Mouse (Mus musculus): ENCODE measurements around the gene Zfp354b. TPM values are rescaled to one million over a fixed set of nuclear protein-coding genes. Genes with fewer than 3 reads are reported as not detected.

The Zfp354b gene
- total and polyA plus RNA-seq, 2 experiments, result 0.38 to 3.4 TPM

DNA sequence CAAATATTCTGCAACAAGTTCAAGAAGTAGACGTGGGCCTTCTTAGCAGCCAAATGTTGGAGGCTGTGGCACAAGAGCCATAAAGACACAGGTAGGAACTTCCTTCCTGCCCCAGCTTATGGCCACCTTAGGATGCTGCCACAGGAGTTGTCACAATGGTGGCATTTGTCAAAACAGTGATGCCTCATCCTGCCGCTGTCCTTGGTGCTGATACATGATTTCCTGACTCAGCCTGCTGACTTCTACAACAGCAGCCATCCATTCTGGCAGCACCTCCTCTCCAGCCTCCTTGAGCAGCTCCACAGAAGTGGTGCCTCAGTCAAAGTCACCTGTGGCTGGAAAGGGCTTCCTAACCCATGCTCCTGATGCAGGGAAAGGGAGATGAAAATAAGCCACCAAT, 39.0 kb downstream of the Zfp354b start:
- Histone ChIP-seq H3K4me3 (ENCODE audit: insufficient read depth, low read depth, low read length) (no peak overlapping the region), H3K4me1 (ENCODE audit: control insufficient read depth, insufficient read depth, low read length) (no peaks in the 10 kb centered on the region), H3K27me3 (ENCODE audit: control insufficient read depth, insufficient read depth, low read length) (no peaks in the 10 kb centered on the region), H3K36me3 (ENCODE audit: control insufficient read depth, insufficient read depth, low read length) (no peaks in the 10 kb centered on the region), H3K9ac (ENCODE audit: low read depth, low read length) (no peak overlapping the region), H3K79me2 (ENCODE audit: control insufficient read depth, insufficient read depth, low read length) (no peaks in the 10 kb centered on the region), H3K27ac (replicated peaks; ENCODE audit: insufficient read depth, low read depth, low read length) (no peak overlapping the region)
- no peak for DNase-seq (ENCODE audit: extremely low read depth, low read depth, low spot score)
- TF ChIP-seq POLR2A (IDR thresholded peaks at IDR 0.05; ENCODE audit: extremely low read depth, insufficient read depth, low read length) (no peak), CTCF (IDR thresholded peaks at IDR 0.05; ENCODE audit: low read depth, low read length) (no peak)
- WGBS, result 57% methylated on average over 2 of the region's 2 CpGs

DNA sequence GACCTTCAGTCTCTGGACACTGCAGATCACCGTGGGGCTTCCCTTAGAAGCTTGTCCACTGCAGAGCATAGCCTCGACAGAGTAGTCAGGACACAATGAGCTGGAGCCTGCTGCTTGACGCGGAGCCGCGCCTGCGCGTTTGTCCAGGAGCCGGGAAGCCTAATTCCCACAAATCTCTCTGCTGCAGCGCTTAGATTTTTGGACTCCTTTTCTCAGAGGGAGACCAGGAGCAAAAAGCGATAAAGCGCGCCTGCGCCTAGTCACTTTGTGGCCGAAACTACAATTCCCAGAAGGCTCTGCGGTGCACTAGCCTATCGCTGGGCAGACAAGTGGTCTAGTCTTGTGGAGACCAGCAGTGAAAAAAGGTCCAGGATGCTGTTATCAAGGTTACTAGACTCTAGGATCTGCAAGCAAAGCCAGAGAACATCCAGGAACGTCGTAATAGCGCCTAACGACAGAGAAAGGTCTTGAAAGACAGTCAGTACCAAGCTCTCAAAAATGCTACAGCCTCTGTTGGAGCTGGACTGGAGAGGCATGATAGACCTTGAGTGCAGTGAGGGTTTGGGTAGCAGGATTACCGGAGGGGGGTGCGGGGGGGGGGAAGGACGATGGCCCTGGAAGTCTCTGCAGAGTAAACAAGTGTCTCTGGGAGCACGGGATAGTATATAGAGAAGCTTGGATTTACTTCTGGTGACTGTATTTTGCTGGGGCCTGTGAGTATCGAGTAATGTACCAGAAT, 43.9 kb downstream of the Zfp354b start, which contains the start of gene Zfp454:
Gene Zfp454, minus strand, starts transcription at position 262 of the 739 bp plus-strand sequence.
- no peak for TF ChIP-seq POLR2A (IDR thresholded peaks at IDR 0.05; ENCODE audit: extremely low read depth, insufficient read depth, low read length)
- no peak for TF ChIP-seq CTCF (IDR thresholded peaks at IDR 0.05; ENCODE audit: low read depth, low read length)
- no peaks in the 10 kb centered on the region for H3K36me3 ChIP-seq (ENCODE audit: control insufficient read depth, insufficient read depth, low read length)
- H3K4me3 ChIP-seq (ENCODE audit: insufficient read depth, low read depth, low read length), result peak within 1 kb of the TSS; percentile 17
- H3K4me1 ChIP-seq (ENCODE audit: control insufficient read depth, insufficient read depth, low read length), result no peaks in the 10 kb centered on the region
- H3K9ac ChIP-seq (ENCODE audit: low read depth, low read length), result peak within 1 kb of the TSS; percentile 47
- peak; percentile 89 for DNase-seq (ENCODE audit: extremely low read depth, low read depth, low spot score)
- 6% methylated on average over 26 of the region's 26 CpGs for WGBS
- no peaks in the 10 kb centered on the region for H3K27me3 ChIP-seq (ENCODE audit: control insufficient read depth, insufficient read depth, low read length)
- H3K79me2 ChIP-seq (ENCODE audit: control insufficient read depth, insufficient read depth, low read length), result no peaks in the 10 kb centered on the region
- H3K27ac ChIP-seq (replicated peaks; ENCODE audit: insufficient read depth, low read depth, low read length), result no peak within 1 kb of the TSS

DNA sequence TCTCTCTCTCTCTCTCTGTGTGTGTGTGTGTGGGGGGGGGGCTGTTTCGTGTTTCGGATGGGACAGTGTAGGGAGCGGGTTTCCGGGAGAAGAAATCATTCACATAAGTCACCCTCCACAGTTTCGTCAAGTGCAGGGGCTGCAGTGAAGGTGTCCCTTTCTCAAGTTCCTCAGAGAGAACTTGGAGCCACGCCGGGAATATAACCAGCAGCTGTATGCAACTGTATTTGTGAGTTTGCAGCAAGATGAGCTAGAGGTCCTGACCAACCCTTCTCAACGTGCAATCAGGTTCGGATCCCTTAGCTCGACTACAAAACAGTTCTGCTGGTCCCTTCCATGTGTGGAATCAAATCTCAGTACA, 44.5 kb downstream of the Zfp354b start:
- peak overlapping the region; percentile 17; the same call in 1 of the 2 replicates for H3K4me3 ChIP-seq (ENCODE audit: insufficient read depth, low read depth, low read length)
- H3K9ac ChIP-seq (ENCODE audit: low read depth, low read length), result peak overlapping the region; percentile 47
- H3K79me2 ChIP-seq (ENCODE audit: control insufficient read depth, insufficient read depth, low read length), result no peaks in the 10 kb centered on the region
- H3K4me1 ChIP-seq (ENCODE audit: control insufficient read depth, insufficient read depth, low read length), result no peaks in the 10 kb centered on the region
- WGBS, result 39% methylated on average over 10 of the region's 10 CpGs
- TF ChIP-seq POLR2A (IDR thresholded peaks at IDR 0.05; ENCODE audit: extremely low read depth, insufficient read depth, low read length), result no peak
- no peak for TF ChIP-seq CTCF (IDR thresholded peaks at IDR 0.05; ENCODE audit: low read depth, low read length)
- no peak overlapping the region for H3K27ac ChIP-seq (replicated peaks; ENCODE audit: insufficient read depth, low read depth, low read length)
- no peak for DNase-seq (ENCODE audit: extremely low read depth, low read depth, low spot score)
- no peaks in the 10 kb centered on the region for H3K27me3 ChIP-seq (ENCODE audit: control insufficient read depth, insufficient read depth, low read length)
- H3K36me3 ChIP-seq (ENCODE audit: control insufficient read depth, insufficient read depth, low read length), result no peaks in the 10 kb centered on the region

DNA sequence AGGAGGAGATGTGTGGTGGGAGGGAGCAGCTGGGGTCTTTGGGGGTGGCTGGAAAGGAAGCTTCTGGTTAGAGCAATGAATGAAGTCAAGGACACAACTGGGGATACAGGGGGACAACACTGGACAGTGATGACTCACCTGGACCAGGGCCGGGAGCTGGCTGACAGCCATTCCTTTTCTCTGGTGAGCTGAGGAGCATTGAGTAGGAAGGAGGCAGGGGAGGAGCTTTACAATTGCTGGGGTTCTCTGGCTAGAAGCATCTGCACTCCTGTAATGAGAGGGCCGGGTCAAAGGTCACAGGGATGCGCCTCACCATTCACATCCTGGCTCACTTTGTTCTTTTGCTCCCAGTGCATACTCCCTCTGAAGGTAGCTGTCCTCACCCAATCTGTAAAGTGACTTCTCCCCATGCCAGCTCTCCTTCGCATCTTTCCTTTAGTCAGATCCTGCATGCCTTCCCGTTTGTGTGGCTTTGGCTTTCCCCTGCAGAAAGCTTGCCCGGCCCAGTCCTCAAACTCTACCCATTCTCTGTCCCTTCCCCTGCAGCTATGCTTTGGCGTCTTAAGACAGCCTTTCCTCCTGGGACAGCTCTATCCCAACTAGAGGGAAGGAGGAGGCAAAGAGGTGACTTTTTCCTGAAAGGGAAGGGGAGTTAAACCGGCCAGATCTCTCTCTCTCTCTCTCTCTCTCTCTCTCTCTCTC, 45.1 kb downstream of the Zfp354b start:
- DNase-seq (ENCODE audit: extremely low read depth, low read depth, low spot score), result no peak
- TF ChIP-seq POLR2A (IDR thresholded peaks at IDR 0.05; ENCODE audit: extremely low read depth, insufficient read depth, low read length), result no peak
- no peak for TF ChIP-seq CTCF (IDR thresholded peaks at IDR 0.05; ENCODE audit: low read depth, low read length)
- Histone ChIP-seq H3K79me2 (ENCODE audit: control insufficient read depth, insufficient read depth, low read length) (no peaks in the 10 kb centered on the region), H3K4me1 (ENCODE audit: control insufficient read depth, insufficient read depth, low read length) (no peaks in the 10 kb centered on the region), H3K36me3 (ENCODE audit: control insufficient read depth, insufficient read depth, low read length) (no peaks in the 10 kb centered on the region), H3K27ac (replicated peaks; ENCODE audit: insufficient read depth, low read depth, low read length) (no peak overlapping the region), H3K9ac (ENCODE audit: low read depth, low read length) (no peak overlapping the region), H3K4me3 (ENCODE audit: insufficient read depth, low read depth, low read length) (no peak overlapping the region), H3K27me3 (ENCODE audit: control insufficient read depth, insufficient read depth, low read length) (no peaks in the 10 kb centered on the region)
- 72% methylated on average over 8 of the region's 8 CpGs for WGBS

DNA sequence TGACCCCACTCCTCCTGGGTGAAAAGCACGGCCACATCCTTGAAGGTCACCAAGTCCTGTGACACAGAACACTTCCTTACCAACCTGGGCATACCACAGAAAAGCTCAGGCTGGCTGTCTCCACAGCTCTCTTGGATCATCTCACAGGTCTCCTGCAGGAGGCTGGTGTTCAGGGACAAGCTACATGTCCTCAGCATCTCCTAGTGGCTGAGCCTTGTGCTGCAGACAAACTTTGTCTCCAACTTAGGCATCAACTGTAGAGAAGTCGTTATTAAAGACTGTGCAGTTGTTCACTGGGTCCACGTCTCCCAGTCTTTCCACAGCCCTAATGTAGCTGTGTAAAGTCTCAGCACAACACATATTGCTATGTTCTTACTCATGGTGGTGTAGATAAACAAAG, 47.7 kb downstream of the Zfp354b start:
- TF ChIP-seq POLR2A (IDR thresholded peaks at IDR 0.05; ENCODE audit: extremely low read depth, insufficient read depth, low read length) (no peak), CTCF (IDR thresholded peaks at IDR 0.05; ENCODE audit: low read depth, low read length) (no peak)
- no peak overlapping the region for H3K4me3 ChIP-seq (ENCODE audit: insufficient read depth, low read depth, low read length)
- no peaks in the 10 kb centered on the region for H3K79me2 ChIP-seq (ENCODE audit: control insufficient read depth, insufficient read depth, low read length)
- no peak overlapping the region for H3K27ac ChIP-seq (replicated peaks; ENCODE audit: insufficient read depth, low read depth, low read length)
- H3K36me3 ChIP-seq (ENCODE audit: control insufficient read depth, insufficient read depth, low read length), result no peaks in the 10 kb centered on the region
- WGBS, result 71% methylated on average over 3 of the region's 3 CpGs
- H3K27me3 ChIP-seq (ENCODE audit: control insufficient read depth, insufficient read depth, low read length), result no peaks in the 10 kb centered on the region
- no peaks in the 10 kb centered on the region for H3K4me1 ChIP-seq (ENCODE audit: control insufficient read depth, insufficient read depth, low read length)
- H3K9ac ChIP-seq (ENCODE audit: low read depth, low read length), result no peak overlapping the region
- no peak for DNase-seq (ENCODE audit: extremely low read depth, low read depth, low spot score)

DNA sequence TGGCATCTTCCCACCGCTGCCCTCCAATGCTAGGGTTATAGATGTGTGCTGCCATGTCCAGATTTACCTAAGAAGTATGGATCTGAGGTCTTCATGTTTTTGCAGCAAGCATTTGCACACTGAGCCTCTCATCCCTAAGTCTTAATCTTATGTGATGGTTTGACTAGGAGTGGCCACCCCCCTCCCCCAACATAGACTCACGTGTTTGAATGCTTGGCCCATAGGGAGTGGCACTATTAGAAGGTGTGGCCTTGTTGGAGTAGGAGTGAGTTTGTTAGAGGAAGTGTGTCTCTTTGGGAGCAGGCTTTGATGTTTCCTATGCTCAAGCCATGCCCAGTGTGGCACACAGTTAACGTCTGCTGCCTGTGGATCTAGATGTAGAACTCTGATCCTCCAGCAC, 52.8 kb downstream of the Zfp354b start:
- H3K4me3 ChIP-seq (ENCODE audit: insufficient read depth, low read depth, low read length), result no peak overlapping the region
- no peak overlapping the region for H3K9ac ChIP-seq (ENCODE audit: low read depth, low read length)
- peaks cover 8% of the 10 kb centered on the region for H3K36me3 ChIP-seq (ENCODE audit: control insufficient read depth, insufficient read depth, low read length)
- H3K27ac ChIP-seq (replicated peaks; ENCODE audit: insufficient read depth, low read depth, low read length), result no peak overlapping the region
- no peaks in the 10 kb centered on the region for H3K4me1 ChIP-seq (ENCODE audit: control insufficient read depth, insufficient read depth, low read length)
- no peak for DNase-seq (ENCODE audit: extremely low read depth, low read depth, low spot score)
- no peaks in the 10 kb centered on the region for H3K79me2 ChIP-seq (ENCODE audit: control insufficient read depth, insufficient read depth, low read length)
- WGBS, result 89% methylated on average over 3 of the region's 3 CpGs
- H3K27me3 ChIP-seq (ENCODE audit: control insufficient read depth, insufficient read depth, low read length), result no peaks in the 10 kb centered on the region
- TF ChIP-seq CTCF (IDR thresholded peaks at IDR 0.05; ENCODE audit: low read depth, low read length), result no peak
- TF ChIP-seq POLR2A (IDR thresholded peaks at IDR 0.05; ENCODE audit: extremely low read depth, insufficient read depth, low read length), result no peak

Other genes starting within 250 kb of the Zfp354b start
- 0.28 and 0.34 TPM in 2 replicates for gene Zfp354c, start 103.9 kb downstream of the Zfp354b start, total RNA-seq (2014; rRNA removed)
- gene Zfp354c, start 103.9 kb downstream of the Zfp354b start, polyA plus RNA-seq (2012; rRNA removed), result 0.05 and 0.10 TPM in 2 replicates
- 0.40 and 0.74 TPM in 2 replicates for gene Zfp879, start 90.1 kb downstream of the Zfp354b start, total RNA-seq (2014; rRNA removed)
- gene Zfp879, start 90.1 kb downstream of the Zfp354b start, polyA plus RNA-seq (2012; rRNA removed), result 0.07 and 0.24 TPM in 2 replicates
- not detected in 2 replicates for gene Grm6, start 80.9 kb downstream of the Zfp354b start, total RNA-seq (2014; rRNA removed)
- gene Grm6, start 80.9 kb downstream of the Zfp354b start, polyA plus RNA-seq (2012; rRNA removed), result 0.06 TPM in 1 of 2 replicates, not detected in the other
- 0.47 and 0.74 TPM in 2 replicates for gene Zfp454, start 44.0 kb downstream of the Zfp354b start, total RNA-seq (2014; rRNA removed)
- 0.72 and 0.95 TPM in 2 replicates for gene Zfp454, start 44.0 kb downstream of the Zfp354b start, polyA plus RNA-seq (2012; rRNA removed)
- 4.3 and 5.1 TPM in 2 replicates for gene Zfp2, start 15.5 kb downstream of the Zfp354b start, total RNA-seq (2014; rRNA removed)
- gene Zfp2, start 15.5 kb downstream of the Zfp354b start, polyA plus RNA-seq (2012; rRNA removed), result 1.1 and 1.5 TPM in 2 replicates
- not detected in 2 replicates for gene 4933414I15Rik, start 12.1 kb upstream of the Zfp354b start, total RNA-seq (2014; rRNA removed)
- gene 4933414I15Rik, start 12.1 kb upstream of the Zfp354b start, polyA plus RNA-seq (2012; rRNA removed), result not detected in 2 replicates
- gene Prop1, start 22.1 kb upstream of the Zfp354b start, total RNA-seq (2014; rRNA removed), result not detected in 2 replicates
- gene Prop1, start 22.1 kb upstream of the Zfp354b start, polyA plus RNA-seq (2012; rRNA removed), result not detected in 2 replicates
- gene Olfr1378, start 34.9 kb upstream of the Zfp354b start, total RNA-seq (2014; rRNA removed), result not detected in 2 replicates
- gene Olfr1378, start 34.9 kb upstream of the Zfp354b start, polyA plus RNA-seq (2012; rRNA removed), result not detected in 2 replicates
- not detected in 2 replicates for gene Olfr1377, start 50.3 kb upstream of the Zfp354b start, total RNA-seq (2014; rRNA removed)
- gene Olfr1377, start 50.3 kb upstream of the Zfp354b start, polyA plus RNA-seq (2012; rRNA removed), result not detected in 2 replicates
- gene Olfr51, start 72.0 kb upstream of the Zfp354b start, total RNA-seq (2014; rRNA removed), result not detected in 2 replicates
- not detected in 2 replicates for gene Olfr51, start 72.0 kb upstream of the Zfp354b start, polyA plus RNA-seq (2012; rRNA removed)
- gene Olfr54, start 82.6 kb upstream of the Zfp354b start, total RNA-seq (2014; rRNA removed), result not detected in 2 replicates
- not detected in 2 replicates for gene Olfr54, start 82.6 kb upstream of the Zfp354b start, polyA plus RNA-seq (2012; rRNA removed)
- not detected in 2 replicates for gene Olfr1375, start 116.5 kb upstream of the Zfp354b start, total RNA-seq (2014; rRNA removed)
- gene Olfr1375, start 116.5 kb upstream of the Zfp354b start, polyA plus RNA-seq (2012; rRNA removed), result not detected in 2 replicates
- gene Zfp354a, start 127.6 kb upstream of the Zfp354b start, total RNA-seq (2014; rRNA removed), result 3.1 and 3.6 TPM in 2 replicates
- 1.6 and 1.9 TPM in 2 replicates for gene Zfp354a, start 127.6 kb upstream of the Zfp354b start, polyA plus RNA-seq (2012; rRNA removed)